Mouse (Mus musculus) embryonic fibroblast, embryonic 13.5 days (primary cell): Measurements from ENCODE around the gene Crebbp.

ENCODE experiments used
- CTCF ChIP-seq: IDR thresholded peaks from 2 replicates; pipeline ENCODE4 v1.5.1; 2011; ENCODE audit warnings: mild to moderate bottlenecking, control low read depth, low read length, moderate library complexity, borderline replicate concordance; ENCODE audit not compliant: insufficient read depth
- POLR2A ChIP-seq: IDR thresholded peaks from 2 replicates; pipeline ENCODE4 v1.6.1; 2011; ENCODE audit warnings: low read depth, mild to moderate bottlenecking, control low read depth, low read length, moderate library complexity

- no peak for TF ChIP-seq CTCF
- TF ChIP-seq POLR2A, result no peak
These were observed 127.9 kb downstream of the Crebbp start for GRCm38 (mm10) chr16:4085851-4086387.
